Mouse (Mus musculus) lung, postnatal 0 days (tissue): ENCODE results near the gene Fars2.

ENCODE experiments used
- CTCF ChIP-seq: IDR thresholded peaks from 2 replicates; pipeline ENCODE4 v1.5.1; 2016; ENCODE audit warnings: antibody characterized with exemption, mild to moderate bottlenecking
- EP300 ChIP-seq: IDR thresholded peaks from 2 replicates; pipeline ENCODE4 v1.6.1; 2016; ENCODE audit warnings: antibody characterized with exemption, mild to moderate bottlenecking, control low read depth

- TF ChIP-seq CTCF (no peak), EP300 (no peak)
These were observed 445.5 kb downstream of the Fars2 start for GRCm38 (mm10) chr13:36562447-36563441.
